Mouse (Mus musculus) small intestine, adult 2 months (tissue): Measurements from ENCODE around the gene Irf1.

Experiments used
- CTCF ChIP-seq: fragments of 200-500 bp; IDR thresholded peaks from 2 replicates; pipeline ENCODE4 v1.5.1; 2012; ENCODE audit warnings: low read depth, mild to moderate bottlenecking, control low read depth, inconsistent platforms, low read length, moderate library complexity, mixed read lengths; ENCODE audit not compliant: insufficient replicate concordance, insufficient read length; ENCODE audit errors: extremely low read depth
- POLR2A ChIP-seq: fragments of 200-500 bp; IDR thresholded peaks from 2 replicates; pipeline ENCODE4 v1.6.1; 2012; ENCODE audit warnings: low read depth, mild to moderate bottlenecking, control low read depth, inconsistent platforms, low read length, moderate library complexity

DNA sequence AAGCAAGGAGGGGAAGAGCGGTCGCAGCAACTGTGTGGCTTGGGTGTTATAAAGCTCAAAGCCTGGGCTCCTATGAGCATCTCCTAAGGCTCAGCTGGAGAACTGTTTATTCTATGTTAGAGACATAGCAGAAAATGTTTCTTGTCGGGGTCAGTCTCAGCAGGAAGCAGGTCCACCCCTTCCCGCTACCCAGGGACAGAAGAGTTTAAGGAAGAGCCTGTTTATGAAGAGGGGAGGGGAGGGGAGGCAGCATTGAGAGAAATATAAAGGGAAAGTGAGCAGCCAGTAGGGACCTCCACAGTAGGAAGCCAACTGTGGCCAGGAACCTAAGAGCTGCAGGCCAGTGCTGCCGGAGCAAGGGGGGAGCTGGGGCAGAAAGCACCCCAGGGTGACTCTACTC, 39.5 kb downstream of the Irf1 start:
- no peak for TF ChIP-seq CTCF
- TF ChIP-seq POLR2A = no peak
